Mouse (Mus musculus): ENCODE measurements at regions not wholly inside any gene's neighbourhood (a gene's known extent, or its start where the extent isn't known, plus 50 kb on each side); places are given as distances from the start of the nearest gene placed in this dataset.

- no peak for DNase-seq (ENCODE audit: low spot score in 2 of 2)
Measured at GRCm38 (mm10) chr10:126176759-126177473, 210.9 kb downstream of the Lrig3 start.

- no peak for DNase-seq (ENCODE audit: low spot score in 2 of 2)
Measured at GRCm38 (mm10) chr10:126182386-126182785, 216.4 kb downstream of the Lrig3 start.

GRCm38 (mm10) chr10:126183961-126184360 is 218.0 kb downstream of the Lrig3 start:
- no peak for DNase-seq (ENCODE audit: low spot score in 2 of 2)

GRCm38 (mm10) chr10:126185410-126185809 is 219.4 kb downstream of the Lrig3 start:
- DNase-seq (ENCODE audit: low spot score in 2 of 2): no peak

- DNase-seq (ENCODE audit: low spot score in 2 of 2): no peak
Measured at GRCm38 (mm10) chr10:126186086-126186485, 220.1 kb downstream of the Lrig3 start.

GRCm38 (mm10) chr10:126189001-126189400 is 223.0 kb downstream of the Lrig3 start:
- no peak for DNase-seq (ENCODE audit: low spot score in 2 of 2)
